Mouse (Mus musculus): Measurements from ENCODE around the gene Mapk13. TPM values are rescaled to one million over a fixed set of nuclear protein-coding genes. Genes with fewer than 3 reads are reported as not detected.
"Not testable (repeated sequence)": the region's sequence is repeated elsewhere in the genome, so short reads cannot be mapped to it uniquely, and the experiment has no call there.

Gene Mapk13
- total RNA-seq, 2 experiments from 2014 or later = 2.9 to 4.6 TPM

- no peak for ATAC-seq (replicated peaks; ENCODE audit: low FRiP score, poor library complexity, severe bottlenecking)
Measured at GRCm38 (mm10) chr17:28771289-28771688, 2.2 kb downstream of the Mapk13 start.

- not testable (repeated sequence) for ATAC-seq (replicated peaks; ENCODE audit: low FRiP score, poor library complexity, severe bottlenecking)
Measured at GRCm38 (mm10) chr17:28774303-28774702, 5.2 kb downstream of the Mapk13 start.

- no peak for ATAC-seq (replicated peaks; ENCODE audit: low FRiP score, poor library complexity, severe bottlenecking)
Measured at GRCm38 (mm10) chr17:28775161-28775560, 6.1 kb downstream of the Mapk13 start.

- peak; percentile 34; the same call in 1 of the 2 replicates for ATAC-seq (replicated peaks; ENCODE audit: low FRiP score, poor library complexity, severe bottlenecking)
Measured at GRCm38 (mm10) chr17:28776817-28777216, 7.7 kb downstream of the Mapk13 start.

GRCm38 (mm10) chr17:28777231-28778005, 8.3 kb downstream of the Mapk13 start:
- ATAC-seq (replicated peaks; ENCODE audit: low FRiP score, poor library complexity, severe bottlenecking) = no peak

- ATAC-seq (replicated peaks; ENCODE audit: low FRiP score, poor library complexity, severe bottlenecking) = no peak
Measured at GRCm38 (mm10) chr17:28779735-28780134, 10.6 kb downstream of the Mapk13 start.

- ATAC-seq (replicated peaks; ENCODE audit: low FRiP score, poor library complexity, severe bottlenecking) = no peak
Measured at GRCm38 (mm10) chr17:28780836-28781235, 11.7 kb downstream of the Mapk13 start.

- no peak for ATAC-seq (replicated peaks; ENCODE audit: low FRiP score, poor library complexity, severe bottlenecking)
Measured at GRCm38 (mm10) chr17:28781290-28782045, 12.4 kb downstream of the Mapk13 start.

- ATAC-seq (replicated peaks; ENCODE audit: low FRiP score, poor library complexity, severe bottlenecking) = no peak
Measured at GRCm38 (mm10) chr17:28785036-28785435, 15.9 kb downstream of the Mapk13 start.

GRCm38 (mm10) chr17:28787507-28787906, 18.4 kb downstream of the Mapk13 start:
- ATAC-seq (replicated peaks; ENCODE audit: low FRiP score, poor library complexity, severe bottlenecking) = no peak

- no peak for ATAC-seq (replicated peaks; ENCODE audit: low FRiP score, poor library complexity, severe bottlenecking)
Measured at GRCm38 (mm10) chr17:28797031-28797430, 27.9 kb downstream of the Mapk13 start.

- ATAC-seq (replicated peaks; ENCODE audit: low FRiP score, poor library complexity, severe bottlenecking) = 0 out of 2 replicates have a peak, but pooled peaks have one; percentile 37
Measured at GRCm38 (mm10) chr17:28799291-28800160, 30.4 kb downstream of the Mapk13 start.

- ATAC-seq (replicated peaks; ENCODE audit: low FRiP score, poor library complexity, severe bottlenecking) = 0 out of 2 replicates have a peak, but pooled peaks have one; percentile 4
Measured at GRCm38 (mm10) chr17:28800281-28800670, 31.2 kb downstream of the Mapk13 start.

- peak; percentile 57 for ATAC-seq (replicated peaks; ENCODE audit: low FRiP score, poor library complexity, severe bottlenecking)
Measured at GRCm38 (mm10) chr17:28800671-28801412, 31.7 kb downstream of the Mapk13 start, which contains the start of gene Brpf3. Gene Brpf3, plus strand, starts transcription at chr17:28801090.

- peak; percentile 84 for ATAC-seq (replicated peaks; ENCODE audit: low FRiP score, poor library complexity, severe bottlenecking)
Measured at GRCm38 (mm10) chr17:28801474-28802005, 32.4 kb downstream of the Mapk13 start.

GRCm38 (mm10) chr17:28802006-28802481, 32.9 kb downstream of the Mapk13 start:
- ATAC-seq (replicated peaks; ENCODE audit: low FRiP score, poor library complexity, severe bottlenecking) = peak; percentile 9

- ATAC-seq (replicated peaks; ENCODE audit: low FRiP score, poor library complexity, severe bottlenecking) = no peak
Measured at GRCm38 (mm10) chr17:28803316-28803715, 34.2 kb downstream of the Mapk13 start.

- ATAC-seq (replicated peaks; ENCODE audit: low FRiP score, poor library complexity, severe bottlenecking) = no peak
Measured at GRCm38 (mm10) chr17:28804973-28805372, 35.9 kb downstream of the Mapk13 start.

- ATAC-seq (replicated peaks; ENCODE audit: low FRiP score, poor library complexity, severe bottlenecking) = no peak
Measured at GRCm38 (mm10) chr17:28806770-28807169, 37.7 kb downstream of the Mapk13 start.

All from erythroblast, adult 5-6 weeks (primary cell).